Mouse (Mus musculus) effector memory CD4-positive, alpha-beta T cell, adult 7 months (primary cell): ENCODE results near the gene Slco1a6. TPM values are rescaled to one million over a fixed set of nuclear protein-coding genes. Genes with fewer than 3 reads are reported as not detected.

Source experiments
- polyA plus RNA-seq: library from polyadenylated mRNA; unstranded; fragments of 100-300 nt; shearing (Covaris generic); gene quantifications from one replicate; pipeline ENCODE4 v1.2.1, GENCODE M21; 2017

The Slco1a6 gene
- 1.4 TPM for polyA plus RNA-seq

GRCm38 (mm10) chr6:142208421-142208820, at the start of gene Slco1a6:
TSS of gene Slco1a6 (minus strand) at chr6:142208521.

Other genes with a start within 250 kb of the Slco1a6 start
- not detected for gene Gm6614, start 197.1 kb downstream of the Slco1a6 start, polyA plus RNA-seq
- gene Iapp, start 89.9 kb upstream of the Slco1a6 start, polyA plus RNA-seq = not detected
- gene Slco1a5, start 114.5 kb upstream of the Slco1a6 start, polyA plus RNA-seq = 0.20 TPM
- 17.9 TPM for gene Pyroxd1, start 137.1 kb upstream of the Slco1a6 start, polyA plus RNA-seq
- gene Recql, start 178.6 kb upstream of the Slco1a6 start, polyA plus RNA-seq = 36.5 TPM
- 36.2 TPM for gene Golt1b, start 178.7 kb upstream of the Slco1a6 start, polyA plus RNA-seq
- gene Spx, start 204.9 kb upstream of the Slco1a6 start, polyA plus RNA-seq = 1.1 TPM